Mouse (Mus musculus) adrenal gland, postnatal 25 days (tissue): Measurements from ENCODE around the gene Lars2. TPM values are rescaled to one million over a fixed set of nuclear protein-coding genes. Genes with fewer than 3 reads are reported as not detected.

ENCODE experiments used
- DNase-seq: peaks from one replicate; pipeline ENCODE4 v3.0.0; 2021; ENCODE audit warnings: mixed read lengths
- total RNA-seq: library from RNA; stranded (reverse); gene quantifications from 2 replicates; pipeline ENCODE4 v1.2.3, GENCODE M21; 2021

The Lars2 gene
- total RNA-seq, 1 experiment from 2014 or later = 68.1 TPM

GRCm38 (mm10) chr9:123506270-123507146 lies 139.8 kb downstream of the Lars2 start:
- no peak for DNase-seq

- DNase-seq = no peak
Measured at GRCm38 (mm10) chr9:123507380-123507779, 140.7 kb downstream of the Lars2 start.

GRCm38 (mm10) chr9:123508986-123509385 lies 142.3 kb downstream of the Lars2 start:
- DNase-seq = no peak

- no peak for DNase-seq
Measured at GRCm38 (mm10) chr9:123509638-123510604, 143.2 kb downstream of the Lars2 start.

GRCm38 (mm10) chr9:123510926-123511325 lies 144.2 kb downstream of the Lars2 start:
- DNase-seq = no peak

Other genes with a start within 250 kb of the Lars2 start
- gene Clec3b, start 216.0 kb upstream of the Lars2 start, total RNA-seq = 11.4 and 15.0 TPM in 2 replicates
- gene Cdcp1, start 150.9 kb upstream of the Lars2 start, total RNA-seq = 0.12 and 0.24 TPM in 2 replicates
- gene Tmem158, start 106.2 kb upstream of the Lars2 start, total RNA-seq = 7.9 and 9.5 TPM in 2 replicates
- gene Limd1, start 111.8 kb downstream of the Lars2 start, total RNA-seq = 32.4 and 34.7 TPM in 2 replicates
- gene Sacm1l, start 162.8 kb downstream of the Lars2 start, total RNA-seq = 76.0 and 110 TPM in 2 replicates